Mouse (Mus musculus): ENCODE measurements around the gene Zfp619. TPM values are rescaled to one million over a fixed set of nuclear protein-coding genes. Genes with fewer than 3 reads are reported as not detected.

The Zfp619 gene
- polyA plus RNA-seq (2015; fragmentation: Nextera tagmentation; extraction: Ambion mirVana): 0.82 and 0.93 TPM in 2 replicates

GRCm38 (mm10) chr7:39517616-39518177 is at the start of gene Zfp619:
Gene Zfp619 (plus strand): TSS chr7:39517766.

Other genes with a start within 250 kb of the Zfp619 start
- not detected in 2 replicates for gene Gm5114, start 104.6 kb upstream of the Zfp619 start, polyA plus RNA-seq (2015; fragmentation: Nextera tagmentation; extraction: Ambion mirVana)

Measured in urinary bladder, postnatal 0 days (tissue).